Mouse (Mus musculus): ENCODE measurements at regions not wholly inside any gene's neighbourhood (a gene's known extent, or its start where the extent isn't known, plus 50 kb on each side); places are given as distances from the start of the nearest gene placed in this dataset.

DNA sequence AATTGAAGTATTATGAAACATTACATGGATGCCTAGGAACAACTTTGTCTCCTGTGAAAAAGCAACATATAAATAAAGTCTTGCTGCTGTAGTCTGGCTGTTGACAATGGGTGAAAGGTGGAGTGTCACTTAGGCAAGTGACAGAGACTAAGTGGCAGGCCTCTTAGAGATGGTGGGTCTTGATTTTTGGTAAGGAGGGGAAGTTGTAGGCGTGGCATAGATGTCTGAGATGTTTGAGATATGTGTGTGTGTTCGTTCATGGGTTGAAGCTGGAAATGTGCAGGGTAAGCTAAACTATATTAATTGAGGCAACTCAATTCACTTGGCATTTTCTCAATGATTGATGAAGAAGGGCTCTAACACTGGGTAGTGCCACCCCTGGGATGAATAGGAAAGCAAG, 90.7 kb upstream of the Rasgrp1 start:
- no peak for TF ChIP-seq POLR2A (IDR thresholded peaks at IDR 0.05; ENCODE audit: borderline replicate concordance, low read depth, low read length)
- no peak for TF ChIP-seq CTCF (IDR thresholded peaks at IDR 0.05; ENCODE audit: low read depth, low read length)
